Mouse (Mus musculus) liver, embryonic 14.5 days (tissue): ENCODE results near the gene Ctnnd2. TPM values are rescaled to one million over a fixed set of nuclear protein-coding genes. Genes with fewer than 3 reads are reported as not detected.

Experiments used
- ATAC-seq: fragments of 200-750 bp; cut with Nextera tagmentation; 2 replicates; pipeline ENCODE4 v1.8.0; 2017; ENCODE audit warnings: moderate number of reproducible peaks, mild to moderate bottlenecking, moderate library complexity; ENCODE audit not compliant: insufficient read depth
- DNase-seq, 3 experiments: peaks; one replicate each; pipeline ENCODE4 v3.0.0-alpha.2; 2012 to 2013; ENCODE audit warnings: low read depth in 3 of 3, low spot score in 3 of 3
- H3K27ac ChIP-seq: fragments of 300-500 bp; sonication (generic); 2 replicates; pipeline ENCODE4 v1.5.1; 2014; ENCODE audit warnings: moderate library complexity, mild to moderate bottlenecking, control low read depth, inconsistent platforms
- H3K27me3 ChIP-seq: fragments of 300-500 bp; sonication (generic); 2 replicates; pipeline ENCODE4 v1.6.1; 2014; ENCODE audit warnings: mild to moderate bottlenecking, low read length, moderate library complexity; ENCODE audit not compliant: control insufficient read depth, insufficient read depth
- H3K36me3 ChIP-seq: fragments of 300-500 bp; sonication (generic); replicated peaks from 2 replicates; pipeline ENCODE4 v1.6.1; 2014; ENCODE audit warnings: low read depth; ENCODE audit not compliant: control insufficient read depth, insufficient read depth
- H3K4me1 ChIP-seq, 2 experiments: fragments of 200-500 bp in 1 of 2; fragments of 300-500 bp in 1 of 2; sonication (generic) in 1 of 2; replicated peaks; 2 replicates each; pipeline ENCODE4 v1.6.1; 2012 to 2014; ENCODE audit warnings: antibody characterized with exemption in 1 of 2, inconsistent platforms in 1 of 2, low read length in 1 of 2; ENCODE audit not compliant: control insufficient read depth in 2 of 2, insufficient read depth in 2 of 2
- H3K4me2 ChIP-seq: fragments of 300-500 bp; sonication (generic); 2 replicates; pipeline ENCODE4 v1.6.1; 2014; ENCODE audit warnings: low read depth, mild to moderate bottlenecking, control low read depth, moderate library complexity
- H3K4me3 ChIP-seq, 2 experiments: fragments of 200-500 bp in 1 of 2; fragments of 300-500 bp in 1 of 2; sonication (generic) in 1 of 2; 2 replicates each; pipeline ENCODE4 v1.5.1; 2012 to 2014; ENCODE audit warnings: low read depth in 2 of 2, low read length in 2 of 2, mild to moderate bottlenecking in 2 of 2, control low read depth in 1 of 2, inconsistent platforms in 1 of 2, moderate library complexity in 1 of 2; ENCODE audit not compliant: insufficient read depth in 1 of 2
- H3K9ac ChIP-seq: fragments of 300-500 bp; sonication (generic); replicated peaks from 2 replicates; pipeline ENCODE4 v1.6.1; 2014; ENCODE audit warnings: mild to moderate bottlenecking, control low read depth, moderate library complexity
- H3K9me3 ChIP-seq: fragments of 300-500 bp; sonication (generic); 2 replicates; pipeline ENCODE4 v1.6.1; 2016; ENCODE audit warnings: low read length, mixed read lengths; ENCODE audit not compliant: control insufficient read depth
- CTCF ChIP-seq: IDR thresholded peaks from 2 replicates; pipeline ENCODE4 v1.5.1; 2016; ENCODE audit warnings: antibody characterized with exemption, low read depth, control low read depth
- EP300 ChIP-seq: IDR thresholded peaks from 2 replicates; pipeline ENCODE4 v1.6.1; 2016; ENCODE audit warnings: antibody characterized with exemption, low read depth
- WGBS: fragments of 180-500 bp; shearing (Covaris S2); extraction: QIAGEN DNeasy Blood & Tissue Kit; methylation state at CpG from one replicate; pipeline ENCODE4 v1.1.7; 2014; ENCODE audit not compliant: insufficient replicate concordance; 5-methylcytosine and 5-hydroxymethylcytosine counted together
- polyA plus RNA-seq, 2 experiments: library from polyadenylated mRNA; depleted of rRNA in 1 of 2; stranded (reverse) in 1 of 2; unstranded in 1 of 2; fragments of >200 nt; fragmentation: Nextera tagmentation in 1 of 2; extraction: Ambion mirVana in 1 of 2; gene quantifications; 2 replicates each; pipeline versions ENCODE4 v1.2.1 to v1.2.3; 2012 to 2014

Ctnnd2 gene
- polyA plus RNA-seq, 2 experiments, result 0.09 to 0.11 TPM

DNA sequence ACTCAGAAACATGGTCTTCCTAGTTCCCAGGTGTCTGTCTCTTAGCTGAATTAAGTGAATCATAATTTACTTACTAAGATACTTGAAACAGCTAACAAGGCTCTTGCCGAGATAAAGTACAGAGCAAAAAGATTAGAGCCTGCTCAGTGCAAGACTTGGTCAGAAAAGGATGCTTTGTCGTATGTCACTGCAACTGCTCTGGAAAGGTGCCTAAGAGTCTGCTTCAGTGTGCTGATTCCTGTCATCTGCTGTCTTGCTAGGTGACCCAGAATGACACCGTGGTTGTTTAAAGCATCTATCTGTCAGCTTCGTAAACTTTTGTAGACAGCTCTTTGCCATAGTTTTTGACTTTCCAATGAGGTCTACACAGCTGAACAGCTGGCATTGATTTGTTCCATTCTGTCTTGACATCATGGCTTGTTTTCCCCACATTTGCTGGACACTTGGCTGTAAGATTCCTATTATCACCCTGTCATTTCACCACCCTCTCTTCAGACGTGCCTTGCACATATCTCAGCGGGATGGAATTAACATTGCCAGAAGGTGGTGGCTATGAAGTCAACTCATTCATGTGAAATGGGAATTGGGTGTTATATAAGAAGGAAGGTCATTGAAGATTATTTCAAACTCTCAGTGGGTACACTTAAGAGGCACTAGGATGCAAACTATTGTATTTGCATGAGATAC, 299.0 kb downstream of the Ctnnd2 start:
- 64% methylated on average over 6 of the region's 6 CpGs for WGBS
- Histone ChIP-seq H3K27me3 (no peaks in the 10 kb centered on the region), H3K36me3 (no peaks in the 10 kb centered on the region), H3K9ac (no peak overlapping the region), H3K27ac (no peak overlapping the region), H3K9me3 (no peaks in the 10 kb centered on the region), H3K4me1 (no peaks in the 10 kb centered on the region), H3K4me3 (no peak overlapping the region), H3K4me2 (no peak overlapping the region)
- DNase-seq, result no peak
- no peak for TF ChIP-seq EP300
- TF ChIP-seq CTCF, result no peak
- ATAC-seq, result no peak

DNA sequence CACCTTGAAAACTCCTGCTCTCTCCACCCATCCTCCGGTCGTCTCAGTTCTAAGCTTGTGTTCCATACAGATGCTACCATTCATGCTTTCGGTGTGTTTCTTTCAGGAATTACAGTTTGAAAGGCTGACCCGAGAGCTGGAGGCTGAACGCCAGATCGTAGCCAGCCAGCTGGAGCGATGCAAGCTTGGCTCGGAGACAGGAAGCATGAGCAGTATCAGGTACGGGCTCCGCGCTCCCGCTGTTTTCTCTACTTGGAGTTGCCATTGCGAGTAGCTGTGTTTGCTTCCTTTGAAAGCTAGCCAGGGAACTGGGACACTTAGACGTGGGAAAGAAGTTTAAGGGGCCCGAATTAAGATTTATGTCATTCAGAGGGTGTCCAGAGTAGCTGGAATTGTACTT, 308.3 kb downstream of the Ctnnd2 start:
- DNase-seq (no peak), ATAC-seq (no peak)
- H3K4me3 ChIP-seq, result no peak overlapping the region
- WGBS, result 75% methylated on average over 15 of the region's 15 CpGs
- H3K4me1 ChIP-seq, result no peaks in the 10 kb centered on the region
- H3K9me3 ChIP-seq, result no peaks in the 10 kb centered on the region
- H3K27ac ChIP-seq, result no peak overlapping the region
- no peak for TF ChIP-seq CTCF
- TF ChIP-seq EP300, result no peak
- H3K36me3 ChIP-seq, result no peaks in the 10 kb centered on the region
- H3K27me3 ChIP-seq, result no peaks in the 10 kb centered on the region
- no peak overlapping the region for H3K4me2 ChIP-seq
- no peak overlapping the region for H3K9ac ChIP-seq

DNA sequence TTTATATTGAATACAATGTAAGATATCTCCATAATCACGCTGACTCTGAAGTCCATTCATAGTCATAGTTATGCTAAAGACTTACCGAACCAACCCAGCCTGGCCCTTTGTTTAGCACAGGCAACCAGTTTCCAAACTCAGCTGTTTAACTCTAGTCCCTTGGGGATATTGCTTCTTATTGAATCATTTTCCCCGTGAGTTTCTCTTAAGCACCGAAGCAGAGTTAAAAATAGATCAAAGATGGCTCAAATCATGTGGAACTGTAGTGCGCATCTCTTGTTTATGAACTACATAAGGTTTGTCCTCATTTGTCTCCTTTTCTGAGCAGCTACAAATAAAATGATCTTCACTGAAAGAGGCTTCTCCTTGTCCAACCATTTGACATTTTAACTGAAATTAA, 334.1 kb downstream of the Ctnnd2 start:
- H3K27me3 ChIP-seq, result no peaks in the 10 kb centered on the region
- H3K4me3 ChIP-seq, result no peak overlapping the region
- DNase-seq (no peak), ATAC-seq (no peak)
- TF ChIP-seq CTCF, result no peak
- TF ChIP-seq EP300, result no peak
- H3K4me2 ChIP-seq, result no peak overlapping the region
- no peaks in the 10 kb centered on the region for H3K36me3 ChIP-seq
- H3K9me3 ChIP-seq, result no peaks in the 10 kb centered on the region
- no peak overlapping the region for H3K9ac ChIP-seq
- H3K27ac ChIP-seq, result no peak overlapping the region
- no peaks in the 10 kb centered on the region for H3K4me1 ChIP-seq
- 62% methylated on average over 5 of the region's 5 CpGs for WGBS

DNA sequence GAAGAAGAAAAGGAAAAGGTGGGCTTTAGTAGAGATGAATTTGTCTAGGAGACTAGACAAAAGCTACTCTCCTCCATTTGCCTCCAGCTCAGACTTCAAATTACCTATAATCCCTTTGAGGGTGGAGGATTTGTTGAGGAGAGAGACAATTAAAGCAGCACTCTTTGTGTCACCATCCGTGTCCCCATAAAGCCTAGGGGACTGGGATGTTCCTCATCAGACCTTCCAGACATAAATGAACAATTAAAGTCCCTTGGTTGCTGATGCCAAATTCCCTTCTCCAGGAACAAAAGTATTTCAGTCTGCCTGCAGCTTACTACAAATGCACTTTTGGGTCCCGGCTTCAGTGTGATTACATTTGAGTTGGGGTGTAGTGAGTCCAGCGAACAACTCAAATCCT, 340.1 kb downstream of the Ctnnd2 start:
- WGBS, result 54% methylated on average over 3 of the region's 3 CpGs
- no peak for TF ChIP-seq CTCF
- no peak for TF ChIP-seq EP300

DNA sequence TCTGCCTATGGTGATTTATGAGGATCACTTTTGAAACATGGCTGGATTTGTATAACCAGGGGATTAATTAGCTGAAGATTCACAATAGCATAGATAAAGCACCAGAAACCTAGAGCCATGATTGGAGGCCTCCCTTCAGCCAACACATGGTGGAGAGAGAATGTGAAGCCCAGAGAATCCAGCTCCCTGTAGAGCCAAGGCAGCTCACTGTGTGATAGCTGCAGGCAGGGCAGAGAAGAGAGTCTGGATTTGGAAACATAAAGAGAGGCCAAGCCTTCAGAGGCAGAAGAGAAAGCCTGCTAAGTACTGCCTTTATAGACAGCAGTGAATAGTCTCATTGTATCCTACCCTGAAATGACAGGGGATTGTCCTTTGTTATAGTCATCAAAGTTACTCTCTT, 340.7 kb downstream of the Ctnnd2 start:
- H3K4me2 ChIP-seq, result no peak overlapping the region
- ATAC-seq, result no peak
- no peaks in the 10 kb centered on the region for H3K27me3 ChIP-seq
- H3K9ac ChIP-seq, result no peak overlapping the region
- no peak overlapping the region for H3K4me3 ChIP-seq
- H3K9me3 ChIP-seq, result no peaks in the 10 kb centered on the region
- H3K4me1 ChIP-seq, result no peaks in the 10 kb centered on the region
- no peak for TF ChIP-seq CTCF
- TF ChIP-seq EP300, result no peak
- no peak for DNase-seq
- H3K27ac ChIP-seq, result no peak overlapping the region
- H3K36me3 ChIP-seq, result no peaks in the 10 kb centered on the region

More for the DNA sequence above, 340.1 kb downstream of the Ctnnd2 start:
- H3K9me3 ChIP-seq, result no peaks in the 10 kb centered on the region
- no peaks in the 10 kb centered on the region for H3K27me3 ChIP-seq
- no peaks in the 10 kb centered on the region for H3K36me3 ChIP-seq
- H3K27ac ChIP-seq, result no peak overlapping the region
- ATAC-seq (no peak), DNase-seq (no peak)
- H3K4me2 ChIP-seq, result no peak overlapping the region
- no peaks in the 10 kb centered on the region for H3K4me1 ChIP-seq
- no peak overlapping the region for H3K4me3 ChIP-seq
- H3K9ac ChIP-seq, result no peak overlapping the region
